Comparison of ENCODE assay signal across 21 mouse cellular contexts in genomic region chr6:49875791-49876190, GRCm38 (mm10). TPM values are rescaled to one million over a fixed set of nuclear protein-coding genes. Genes with fewer than 3 reads are reported as not detected.
DNase-seq lines count a peak whose midpoint lies in the region; ATAC-seq and TF ChIP-seq lines count a peak whose summit lies in the region.
"Had no signal": no experiment of that assay in that cellular context is flagged by ENCODE, and none has a peak within 500 bp of the region (broad histone marks: within the 10 kb centered on the region; RNA-seq: fewer than 3 reads in every experiment).

No protein-coding gene starts in this region.

- 33% methylated on average over 6 of the region's 6 CpGs for WGBS in lung, postnatal 0 days
- 60% methylated on average over 6 of the region's 6 CpGs for WGBS in heart, adult 2 months

- no peak for TF ChIP-seq EP300 in lung, postnatal 0 days (IDR thresholded peaks at IDR 0.05)
- TF ChIP-seq EP300 in heart, adult 2 months (IDR thresholded peaks at IDR 0.05; ENCODE audit: insufficient read depth, low read depth, low read length), result no peak

- no peaks in the 10 kb centered on the region for H3K36me3 ChIP-seq in lung, postnatal 0 days (ENCODE audit: insufficient read depth, low read length)
- H3K36me3 ChIP-seq in heart, adult 2 months (ENCODE audit: control insufficient read depth, insufficient read depth, low read length), result no peaks in the 10 kb centered on the region
- H3K36me3 ChIP-seq: embryonic facial prominence, embryonic 13.5 days; midbrain, embryonic 13.5 days had no signal

- intact Hi-C loops in heart, adult 2 months (cut with DNase I), result no loop called here

- no peak overlapping the region for H3K4me2 ChIP-seq in lung, postnatal 0 days (replicated peaks; ENCODE audit: low read depth, low read length)
- H3K4me2 ChIP-seq: embryonic facial prominence, embryonic 13.5 days; heart, embryonic 11.5 days; midbrain, embryonic 13.5 days had no signal

- TF ChIP-seq CTCF in lung, postnatal 0 days (IDR thresholded peaks at IDR 0.05), result no peak
- TF ChIP-seq CTCF in heart, adult 2 months (IDR thresholded peaks at IDR 0.05), result no peak

- no peaks in the 10 kb centered on the region for H3K27me3 ChIP-seq in lung, postnatal 0 days (replicated peaks; ENCODE audit: insufficient read depth, low read length)
- H3K27me3 ChIP-seq in heart, adult 2 months (ENCODE audit: control insufficient read depth, insufficient read depth, low read length), result no peaks in the 10 kb centered on the region
- H3K27me3 ChIP-seq: embryonic facial prominence, embryonic 13.5 days; midbrain, embryonic 13.5 days had no signal

- no peaks in the 10 kb centered on the region for H3K4me1 ChIP-seq in lung, postnatal 0 days (ENCODE audit: insufficient read depth, low read depth, low read length)
- H3K4me1 ChIP-seq in heart, adult 2 months (ENCODE audit: control insufficient read depth, insufficient read depth, low read length), result no peaks in the 10 kb centered on the region

- H3K9me3 ChIP-seq in lung, postnatal 0 days (ENCODE audit: low read length), result no peaks in the 10 kb centered on the region
- H3K9me3 ChIP-seq: embryonic facial prominence, embryonic 13.5 days; midbrain, embryonic 13.5 days had no signal

- no peak overlapping the region for H3K9ac ChIP-seq in lung, postnatal 0 days (replicated peaks; ENCODE audit: low read depth)
- no peak overlapping the region for H3K9ac ChIP-seq in heart, adult 2 months (ENCODE audit: low read depth, low read length)
- H3K9ac ChIP-seq: embryonic facial prominence, embryonic 13.5 days; liver, embryonic 14.5 days; midbrain, embryonic 13.5 days had no signal

- H3K27ac ChIP-seq in lung, postnatal 0 days (ENCODE audit: low read length), result no peak overlapping the region
- no peak overlapping the region for H3K27ac ChIP-seq in heart, adult 2 months
- H3K27ac ChIP-seq: embryonic facial prominence, embryonic 13.5 days; liver, embryonic 14.5 days; macrophage; midbrain, embryonic 13.5 days; stomach, postnatal 0 days had no signal

- no peaks in the 10 kb centered on the region for H3K79me2 ChIP-seq in heart, adult 2 months (replicated peaks; ENCODE audit: control insufficient read depth, insufficient read depth, low read length)

- TF ChIP-seq POLR2A in heart, adult 2 months (IDR thresholded peaks at IDR 0.05; ENCODE audit: insufficient read depth, low read depth, low read length), result no peak

- ATAC-seq in lung, postnatal 0 days, result no peak
- ATAC-seq: activated CD4-positive, CD25-positive, alpha-beta regulatory T cell, adult 4 months; midbrain, embryonic 13.5 days had no signal

- peak; percentile 52 to 65 for DNase-seq in cerebellum, postnatal 14 days
- no peak for DNase-seq in cerebellum, postnatal 36 days
- DNase-seq in kidney, postnatal 10 days, result peak; percentile 23
- no peak for DNase-seq in kidney, adult 11 months
- DNase-seq in lung, postnatal 0 days (ENCODE audit: low spot score), result peak; percentile 8
- no peak for DNase-seq in lung, postnatal 25 days (ENCODE audit: low spot score)
- peak; percentile 18 for DNase-seq in mesoderm, embryonic 11.5 days (ENCODE audit: low read depth, low spot score)
- no peak for DNase-seq in heart, adult 2 months
- DNase-seq: adrenal gland, postnatal 25 days; gastrocnemius, postnatal 25 days; heart, postnatal 36 days; kidney, adult 9 months; thymus, postnatal 36 days had no signal

- no peak overlapping the region for H3K4me3 ChIP-seq in lung, postnatal 0 days (ENCODE audit: low read depth, low read length)
- no peak overlapping the region for H3K4me3 ChIP-seq in heart, adult 2 months
- H3K4me3 ChIP-seq: embryonic facial prominence, embryonic 13.5 days; midbrain, embryonic 13.5 days had no signal

RNA-seq across cellular contexts. Expression of gene Npy, which starts 53.3 kb away (rescaled TPM):
- polyA plus RNA-seq in lung, postnatal 0 days (2015; fragmentation: Nextera tagmentation; extraction: Ambion mirVana), result 0.26 TPM in 1 of 2 replicates, not detected in the other
- total RNA-seq in heart, adult 2 months (2021), result not detected
- polyA plus RNA-seq in heart, adult 2 months (2012; rRNA removed), result 5.3 and 7.1 TPM in 2 replicates
- total RNA-seq: CH12.LX; gastrocnemius, postnatal 25 days had no signal
- polyA plus RNA-seq: activated CD4-positive, CD25-positive, alpha-beta regulatory T cell, adult 4 months had no signal

Comparison
In these comparisons a context has a peak if more than half of its experiments do, and no peak if none do; other contexts are left out.
1. DNase-seq: peak in cerebellum, postnatal 14 days (2 of 2), kidney, postnatal 10 days (single experiment), lung, postnatal 0 days (single experiment) and mesoderm, embryonic 11.5 days (single experiment); none in cerebellum, postnatal 36 days (0 of 2), kidney, adult 11 months (single experiment), lung, postnatal 25 days (single experiment) and heart, adult 2 months (0 of 2).